Mouse (Mus musculus) kidney, adult 2 months (tissue): ENCODE measurements around the gene Gm17604.

Experiments
- CTCF ChIP-seq: fragments of 200-500 bp; conservative IDR thresholded peaks from 2 replicates; pipeline ENCODE4 v1.5.1; 2011; ENCODE audit warnings: low read depth, mild to moderate bottlenecking, control low read depth, low read length, moderate library complexity, mixed read lengths; ENCODE audit not compliant: insufficient read depth, insufficient read length
- POLR2A ChIP-seq: fragments of 200-500 bp; IDR thresholded peaks from one replicate; pipeline ENCODE4 v1.6.1; 2011; ENCODE audit warnings: low read depth, low read length, control low read depth

- TF ChIP-seq CTCF (no peak), POLR2A (no peak)
Observed at GRCm38 (mm10) chrX:164965750-164966448, 38.7 kb downstream of the Gm17604 start.
